Mouse (Mus musculus): Measurements from ENCODE around the gene Cpm.

- TF ChIP-seq POLR2A (IDR thresholded peaks at IDR 0.05; ENCODE audit: extremely low read depth, insufficient read depth, low read length), result no peak
- TF ChIP-seq CTCF (IDR thresholded peaks at IDR 0.05; ENCODE audit: extremely low read depth, insufficient read depth, low read length), result no peak
These were observed 30.9 kb upstream of the Cpm start for GRCm38 (mm10) chr10:117598266-117598950.
